Mouse (Mus musculus) megakaryocyte, embryonic 14.5 days (primary cell): ENCODE results near the gene Bco1. TPM values are rescaled to one million over a fixed set of nuclear protein-coding genes. Genes with fewer than 3 reads are reported as not detected.

Experiments used
- H3K27me3 ChIP-seq: replicated peaks from 2 replicates; pipeline ENCODE3; 2012; ENCODE audit warnings: inconsistent platforms
- H3K36me3 ChIP-seq: replicated peaks from 2 replicates; pipeline ENCODE3; 2012; ENCODE audit warnings: low read length, inconsistent platforms, mixed read lengths
- H3K4me1 ChIP-seq: 2 replicates; pipeline ENCODE4 v1.6.1; 2012; ENCODE audit warnings: inconsistent platforms
- H3K4me3 ChIP-seq: replicated peaks from 2 replicates; pipeline ENCODE3; 2012; ENCODE audit warnings: moderate library complexity, mild to moderate bottlenecking, inconsistent platforms
- H3K9me3 ChIP-seq: 2 replicates; pipeline ENCODE4 v1.6.1; 2012; ENCODE audit warnings: inconsistent platforms
- FLI1 ChIP-seq: IDR thresholded peaks from 2 replicates; pipeline ENCODE4 v1.6.1; 2012; ENCODE audit warnings: low read length, inconsistent platforms, mixed read lengths
- GATA1 ChIP-seq: IDR thresholded peaks from 3 replicates; pipeline ENCODE4 v1.6.1; 2012; ENCODE audit warnings: mixed read lengths, low read length, inconsistent platforms, borderline replicate concordance
- polyA plus RNA-seq: library from polyadenylated mRNA; stranded (reverse); fragments of >175 nt; gene quantifications from 2 replicates; pipeline ENCODE4 v1.2.3, GENCODE M21; 2012; ENCODE audit warnings: low replicate concordance; ENCODE audit not compliant: insufficient read depth

Gene Bco1
- polyA plus RNA-seq, 1 experiment, result 0.30 TPM

DNA sequence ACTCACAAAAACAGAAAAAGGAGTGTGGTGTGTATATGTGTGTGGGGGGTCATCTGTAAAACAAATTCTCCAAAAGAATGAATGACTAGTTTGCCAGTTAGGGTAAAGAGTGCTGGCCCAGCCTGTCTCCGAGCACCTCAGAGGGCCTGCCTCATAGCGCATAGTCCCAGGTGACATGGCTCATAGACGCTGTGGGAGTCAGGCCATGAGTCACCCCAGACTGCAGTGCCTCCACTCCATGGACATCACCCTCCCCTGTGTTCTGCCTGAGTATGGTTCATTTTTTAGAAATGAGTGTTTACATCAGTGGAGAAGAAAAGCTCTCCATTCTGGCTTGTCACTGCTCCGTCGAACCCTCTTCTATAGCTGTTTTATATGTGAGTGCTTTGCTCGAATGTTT lies 83.0 kb downstream of the Bco1 start:
- no peak overlapping the region for H3K4me3 ChIP-seq
- peaks cover 65% of the 10 kb centered on the region for H3K4me1 ChIP-seq
- no peaks in the 10 kb centered on the region for H3K9me3 ChIP-seq
- TF ChIP-seq GATA1 (no peak), FLI1 (no peak)
- H3K27me3 ChIP-seq, result no peaks in the 10 kb centered on the region
- peaks cover 87% of the 10 kb centered on the region for H3K36me3 ChIP-seq

DNA sequence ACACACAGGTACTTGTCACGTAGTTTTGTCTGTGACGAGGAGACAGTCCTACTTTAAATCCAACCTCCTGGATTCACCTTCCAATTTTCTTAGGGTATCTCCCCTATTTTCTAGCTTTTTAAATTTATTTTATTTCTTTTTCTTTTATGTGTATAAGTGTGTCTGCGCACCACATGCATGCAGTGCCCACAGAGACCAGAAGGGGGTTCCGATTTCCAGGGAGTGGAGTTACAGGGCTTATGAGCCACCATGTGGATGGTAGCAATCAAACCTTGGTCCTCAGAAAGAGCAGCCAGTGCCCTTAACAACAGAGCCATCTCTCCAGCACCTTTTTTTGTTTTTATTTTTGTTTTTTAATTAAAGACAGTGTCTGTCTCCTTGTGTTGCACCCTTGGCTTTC lies 87.1 kb downstream of the Bco1 start:
- TF ChIP-seq FLI1 (no peak), GATA1 (no peak)
- Histone ChIP-seq H3K36me3 (peaks cover 85% of the 10 kb centered on the region), H3K27me3 (no peaks in the 10 kb centered on the region), H3K4me3 (no peak overlapping the region), H3K9me3 (no peaks in the 10 kb centered on the region), H3K4me1 (peaks cover 52% of the 10 kb centered on the region)

Other genes starting within 250 kb of the Bco1 start
- 36.1 TPM in 1 of 2 replicates, not detected in the other for gene Cmc2, start 174.4 kb upstream of the Bco1 start, polyA plus RNA-seq
- 3.4 TPM in 1 of 2 replicates, not detected in the other for gene Cenpn, start 174.1 kb upstream of the Bco1 start, polyA plus RNA-seq
- 0.95 and 2.5 TPM in 2 replicates for gene Atmin, start 152.5 kb upstream of the Bco1 start, polyA plus RNA-seq
- gene 1700030J22Rik, start 116.9 kb upstream of the Bco1 start, polyA plus RNA-seq, result 1.8 and 2.0 TPM in 2 replicates
- 1.6 and 4.9 TPM in 2 replicates for gene Gcsh, start 102.3 kb upstream of the Bco1 start, polyA plus RNA-seq
- 0.63 TPM in 1 of 2 replicates, not detected in the other for gene Pkd1l2, start 13.4 kb upstream of the Bco1 start, polyA plus RNA-seq
- 1.7 and 2.1 TPM in 2 replicates for gene Gan, start 62.3 kb downstream of the Bco1 start, polyA plus RNA-seq
- 92.3 and 120 TPM in 2 replicates for gene Cmip, start 161.2 kb downstream of the Bco1 start, polyA plus RNA-seq